Mouse (Mus musculus) liver, embryonic 11.5 days (tissue): ENCODE data around the gene Rfx8. TPM values are rescaled to one million over a fixed set of nuclear protein-coding genes. Genes with fewer than 3 reads are reported as not detected.

ENCODE experiments used
- polyA plus RNA-seq: library from polyadenylated mRNA; unstranded; fragments of >200 nt; fragmentation: Nextera tagmentation; extraction: Ambion mirVana; gene quantifications from 2 replicates; pipeline ENCODE4 v1.2.1, GENCODE M21; 2014

Gene Rfx8
- polyA plus RNA-seq, 1 experiment from 2014 or later: 0.53 TPM

Other genes starting within 250 kb of the Rfx8 start
- gene Tbc1d8, start 242.2 kb downstream of the Rfx8 start, polyA plus RNA-seq: 6.7 and 9.3 TPM in 2 replicates
- gene Cnot11, start 186.0 kb downstream of the Rfx8 start, polyA plus RNA-seq: 24.3 and 26.3 TPM in 2 replicates
- gene Rnf149, start 143.6 kb downstream of the Rfx8 start, polyA plus RNA-seq: 27.5 and 29.6 TPM in 2 replicates
- not detected in 2 replicates for gene Creg2, start 69.5 kb downstream of the Rfx8 start, polyA plus RNA-seq
- gene Gm3646, start 84.3 kb upstream of the Rfx8 start, polyA plus RNA-seq: not detected in 2 replicates
- gene Map4k4, start 179.9 kb upstream of the Rfx8 start, polyA plus RNA-seq: 12.5 and 13.6 TPM in 2 replicates